Mouse (Mus musculus) myocyte (in vitro differentiated cells): ENCODE data around the gene Slc15a4. TPM values are rescaled to one million over a fixed set of nuclear protein-coding genes. Genes with fewer than 3 reads are reported as not detected.

Experiments used
- H3K27me3 ChIP-seq: one replicate; pipeline ENCODE4 v1.6.1; 2011; ENCODE audit not compliant: control insufficient read depth, insufficient read depth, insufficient read length
- H3K36me3 ChIP-seq: one replicate; pipeline ENCODE4 v1.6.1; 2011; ENCODE audit not compliant: control insufficient read depth, insufficient read depth
- H3K4me2 ChIP-seq: one replicate; pipeline ENCODE4 v1.6.1; 2011; ENCODE audit warnings: low read depth, control low read depth
- H3K4me3 ChIP-seq: one replicate; pipeline ENCODE4 v1.5.1; 2011; ENCODE audit warnings: mild to moderate bottlenecking, control low read depth, moderate library complexity
- H3K79me2 ChIP-seq: one replicate; pipeline ENCODE4 v1.6.1; 2011; ENCODE audit not compliant: control insufficient read depth, insufficient read depth
- H3ac ChIP-seq: one replicate; pipeline ENCODE4 v1.6.1; 2011; ENCODE audit not compliant: control insufficient read depth, insufficient read length
- CEBPB ChIP-seq: IDR thresholded peaks from 2 replicates; pipeline ENCODE4 v1.6.1; 2011; ENCODE audit warnings: mild to moderate bottlenecking, moderate library complexity; ENCODE audit not compliant: poor library complexity, insufficient read depth, severe bottlenecking
- E2F4 ChIP-seq: IDR thresholded peaks from one replicate; pipeline ENCODE4 v1.6.1; 2011; ENCODE audit warnings: mild to moderate bottlenecking, control low read depth, moderate library complexity; ENCODE audit not compliant: insufficient read depth
- MAX ChIP-seq: IDR thresholded peaks from one replicate; pipeline ENCODE4 v1.6.1; 2011; ENCODE audit warnings: low read depth, mild to moderate bottlenecking, control low read depth
- MYOD1 ChIP-seq, 3 experiments: IDR thresholded peaks; one replicate each; pipeline ENCODE4 v1.6.1; 2011; ENCODE audit warnings: control low read depth in 2 of 3, low read depth in 2 of 3, mild to moderate bottlenecking in 2 of 3, moderate library complexity in 1 of 3; ENCODE audit not compliant: insufficient read length in 2 of 3, control insufficient read depth in 1 of 3
- MYOG ChIP-seq, 3 experiments: IDR thresholded peaks; one replicate each; pipeline ENCODE4 v1.6.1; 2011; ENCODE audit warnings: control low read depth in 2 of 3, low read depth in 2 of 3, mild to moderate bottlenecking in 2 of 3; ENCODE audit not compliant: insufficient read length in 2 of 3, control insufficient read depth in 1 of 3, insufficient read depth in 1 of 3
- POLR2A ChIP-seq: IDR thresholded peaks from one replicate; pipeline ENCODE4 v1.6.1; 2011; ENCODE audit warnings: low read depth, mild to moderate bottlenecking, control low read depth, moderate library complexity; ENCODE audit not compliant: insufficient read length
- POLR2AphosphoS2 ChIP-seq: IDR thresholded peaks from one replicate; pipeline ENCODE4 v1.6.1; 2011; ENCODE audit warnings: low read depth, control low read depth; ENCODE audit not compliant: insufficient read length
- REST ChIP-seq: IDR thresholded peaks from one replicate; pipeline ENCODE4 v1.6.1; 2011; ENCODE audit warnings: mild to moderate bottlenecking, control low read depth, moderate library complexity; ENCODE audit not compliant: insufficient read depth, insufficient read length
- SRF ChIP-seq: IDR thresholded peaks from one replicate; pipeline ENCODE4 v1.6.1; 2011; ENCODE audit warnings: low read depth; ENCODE audit not compliant: control insufficient read depth, insufficient read length
- TCF12 ChIP-seq: IDR thresholded peaks from one replicate; pipeline ENCODE4 v1.6.1; 2011; ENCODE audit warnings: mild to moderate bottlenecking, control low read depth; ENCODE audit not compliant: poor library complexity, insufficient read depth, severe bottlenecking
- TCF3 ChIP-seq: IDR thresholded peaks from one replicate; pipeline ENCODE4 v1.6.1; 2011; ENCODE audit warnings: low read depth, control low read depth; ENCODE audit not compliant: insufficient read length
- USF1 ChIP-seq: IDR thresholded peaks from one replicate; pipeline ENCODE4 v1.6.1; 2011; ENCODE audit warnings: low read depth, mild to moderate bottlenecking, control low read depth, moderate library complexity
- polyA plus RNA-seq: library from polyadenylated mRNA; unstranded; fragments of >200 nt; fragmentation: generic; extraction: Trizol; gene quantifications from one replicate; pipeline ENCODE4 v1.2.1, GENCODE M21; 2012; ENCODE audit warnings: missing spikeins

The Slc15a4 gene
- polyA plus RNA-seq, 1 experiment: 69.6 TPM

GRCm38 (mm10) chr5:127561086-127561485 lies 71.6 kb downstream of the Slc15a4 start:
- Histone ChIP-seq H3K79me2 (no peaks in the 10 kb centered on the region), H3K36me3 (no peaks in the 10 kb centered on the region), H3K4me2 (no peak overlapping the region), H3K27me3 (no peaks in the 10 kb centered on the region), H3ac (no peak overlapping the region), H3K4me3 (no peak overlapping the region)
- TF ChIP-seq REST (no peak), SRF (no peak), CEBPB (no peak), POLR2AphosphoS2 (no peak), USF1 (no peak), TCF3 (no peak), E2F4 (no peak), POLR2A (no peak), MYOD1 (IDR thresholded peaks at IDR 0.05; ENCODE audit: control insufficient read depth in 1 of 3, insufficient read length in 2 of 3, low read depth in 2 of 3) (no peak), MAX (no peak), TCF12 (no peak), MYOG (IDR thresholded peaks at IDR 0.05; ENCODE audit: control insufficient read depth in 1 of 3, insufficient read depth in 1 of 3, insufficient read length in 2 of 3, low read depth in 2 of 3) (no peak)

DNA sequence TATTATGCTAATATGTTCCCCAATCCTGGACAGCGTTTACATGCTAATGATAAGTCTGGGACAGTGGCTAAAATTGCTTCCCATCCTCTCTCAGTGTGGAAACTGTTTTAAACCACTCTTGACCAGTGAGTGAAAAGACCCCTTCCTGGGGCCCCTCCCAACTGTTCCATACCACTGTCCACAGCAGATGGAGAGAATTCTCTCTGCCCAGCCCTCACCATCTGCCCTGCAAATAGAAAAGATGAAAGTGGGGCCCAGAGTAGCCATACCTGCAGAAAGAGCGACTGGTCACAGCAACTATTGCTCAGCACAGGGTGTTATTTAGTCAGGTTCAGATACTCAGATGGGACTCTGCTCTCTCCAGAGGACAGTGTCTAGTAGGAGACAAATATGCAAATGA lies 84.6 kb downstream of the Slc15a4 start:
- H3K36me3 ChIP-seq: no peaks in the 10 kb centered on the region
- H3ac ChIP-seq: no peak overlapping the region
- no peaks in the 10 kb centered on the region for H3K79me2 ChIP-seq
- H3K4me2 ChIP-seq: no peak overlapping the region
- no peak overlapping the region for H3K4me3 ChIP-seq
- no peaks in the 10 kb centered on the region for H3K27me3 ChIP-seq
- no peak for TF ChIP-seq MAX
- TF ChIP-seq MYOD1 (IDR thresholded peaks at IDR 0.05; ENCODE audit: control insufficient read depth in 1 of 3, insufficient read length in 2 of 3, low read depth in 2 of 3): no peak

DNA sequence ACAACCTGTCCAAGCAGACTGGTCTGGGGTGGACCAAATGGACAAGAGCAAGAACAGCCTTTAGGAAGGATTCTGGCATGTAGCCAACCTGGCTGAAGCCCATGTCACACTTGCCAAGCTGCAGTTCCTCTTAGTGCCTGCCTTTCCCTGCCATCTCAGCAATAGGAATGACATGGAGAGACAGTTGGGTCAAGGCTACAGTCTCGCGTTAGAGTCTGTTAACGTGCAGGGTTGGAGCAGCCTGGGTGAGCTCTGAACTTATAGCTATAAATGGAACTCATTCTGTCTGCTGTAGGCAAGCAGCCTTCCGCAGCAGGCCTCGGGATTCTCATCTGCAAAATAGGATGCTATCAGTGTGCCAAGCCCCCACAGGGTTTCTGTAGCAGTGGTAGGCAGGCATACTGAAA lies 86.1 kb downstream of the Slc15a4 start:
- no peak overlapping the region for H3K4me3 ChIP-seq
- no peaks in the 10 kb centered on the region for H3K79me2 ChIP-seq
- no peak overlapping the region for H3K4me2 ChIP-seq
- H3K27me3 ChIP-seq: no peaks in the 10 kb centered on the region
- H3K36me3 ChIP-seq: no peaks in the 10 kb centered on the region
- TF ChIP-seq TCF3 (no peak), MAX (no peak)
- no peak overlapping the region for H3ac ChIP-seq

Other genes with a start within 250 kb of the Slc15a4 start
- gene Glt1d1, start 635 bp downstream of the Slc15a4 start, polyA plus RNA-seq: not detected